Mouse (Mus musculus): Measurements from ENCODE around the gene Cenpv. TPM values are rescaled to one million over a fixed set of nuclear protein-coding genes. Genes with fewer than 3 reads are reported as not detected.
A peak's percentile ranks its signal among the peaks of the same experiment; 100 is the strongest.
"Not testable (repeated sequence)": the region's sequence is repeated elsewhere in the genome, so short reads cannot be mapped to it uniquely, and the experiment has no call there.

Gene Cenpv
- total RNA-seq, 2 experiments from 2014 or later = 22.5 to 26.4 TPM

DNA sequence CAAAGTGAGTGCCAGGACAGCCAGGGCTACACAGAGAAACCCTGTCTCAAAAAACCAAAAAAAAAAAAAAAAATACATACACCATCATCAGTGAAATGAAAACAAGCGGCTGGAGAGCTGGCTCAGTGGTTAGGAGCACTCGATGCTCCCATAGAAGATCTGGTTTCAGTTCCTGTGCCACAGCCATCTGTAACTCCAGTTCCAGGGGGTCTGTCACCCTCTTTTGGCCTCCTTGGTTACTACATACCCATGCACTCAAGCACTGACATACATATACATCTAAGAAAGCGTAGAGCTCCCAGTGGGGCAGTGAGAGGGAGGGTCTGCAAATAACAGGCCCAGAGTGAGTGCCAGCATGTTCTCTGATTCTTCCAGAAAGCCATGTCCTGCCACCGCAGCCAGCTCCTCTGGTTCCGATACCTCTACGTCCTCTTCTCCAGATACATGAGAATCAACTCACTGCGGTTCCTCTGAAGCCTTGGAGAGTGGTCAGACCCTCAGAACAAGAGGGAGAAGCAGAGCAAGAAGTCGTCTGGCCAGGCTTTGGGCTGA, 26.5 kb downstream of the Cenpv start:
- intact Hi-C loops (cut with DNase I) = no loop called here

DNA sequence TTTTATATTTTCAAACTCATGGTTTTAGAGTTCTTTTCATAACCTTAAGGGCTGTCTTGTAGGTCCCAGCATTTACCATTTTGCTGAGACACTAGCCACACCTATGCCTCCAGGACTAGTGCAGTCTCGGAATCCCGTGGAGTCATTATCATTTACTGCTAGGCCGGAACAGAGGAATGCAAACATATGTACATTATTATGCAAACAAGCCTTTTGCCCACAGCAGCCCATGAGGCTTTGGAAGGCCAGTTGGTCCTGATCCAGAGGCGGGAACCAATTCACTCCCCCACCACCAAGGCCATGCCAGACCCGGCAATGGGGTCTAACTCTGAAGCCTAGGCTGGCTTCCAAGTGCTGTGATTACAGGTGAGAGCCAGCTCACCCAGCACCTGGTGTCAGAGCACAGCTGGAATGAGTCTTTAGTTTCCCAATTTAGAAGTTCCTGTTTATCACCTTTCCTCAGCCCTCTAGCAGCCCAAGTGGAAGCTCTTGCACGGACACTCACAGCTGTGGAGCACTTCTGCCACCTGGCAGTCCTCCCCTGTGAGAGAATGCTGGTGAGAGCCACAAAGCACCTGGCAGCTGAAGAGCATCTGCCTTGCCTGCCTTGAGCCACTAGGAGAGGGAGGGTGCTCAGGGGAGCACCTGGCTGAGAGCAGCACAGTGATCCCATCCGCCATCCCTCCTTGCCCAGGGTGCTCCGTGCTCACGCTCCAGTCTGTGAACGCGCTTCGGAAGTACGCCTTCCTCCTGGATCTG, 27.4 kb downstream of the Cenpv start:
- intact Hi-C loops (cut with DNase I) = no loop called here
- DNase-seq (ENCODE audit: low spot score) = no peak

More for the DNA sequence above, 26.5 kb downstream of the Cenpv start:
- no peak for DNase-seq (ENCODE audit: low spot score)

DNA sequence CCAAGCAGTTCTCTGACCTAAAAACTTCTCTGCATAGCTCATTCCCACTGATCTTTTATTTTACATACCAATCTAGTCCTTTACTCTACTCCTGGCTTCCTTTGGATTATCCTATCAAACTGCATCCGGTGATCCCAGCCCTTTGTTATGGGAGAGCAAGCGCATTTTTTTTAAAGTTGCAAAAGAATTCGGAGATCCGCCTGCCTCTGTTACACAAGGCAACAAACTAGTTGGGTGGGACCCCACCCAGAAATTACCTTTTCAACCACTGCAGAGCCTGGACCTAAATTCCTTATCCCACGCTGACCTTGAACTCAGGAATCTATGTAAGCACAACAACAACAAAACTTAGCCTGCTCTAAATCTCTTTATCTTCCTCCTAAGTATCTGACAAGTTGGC, 28.1 kb downstream of the Cenpv start:
- intact Hi-C loops (cut with DNase I) = no loop called here
- DNase-seq (ENCODE audit: low spot score) = no peak

DNA sequence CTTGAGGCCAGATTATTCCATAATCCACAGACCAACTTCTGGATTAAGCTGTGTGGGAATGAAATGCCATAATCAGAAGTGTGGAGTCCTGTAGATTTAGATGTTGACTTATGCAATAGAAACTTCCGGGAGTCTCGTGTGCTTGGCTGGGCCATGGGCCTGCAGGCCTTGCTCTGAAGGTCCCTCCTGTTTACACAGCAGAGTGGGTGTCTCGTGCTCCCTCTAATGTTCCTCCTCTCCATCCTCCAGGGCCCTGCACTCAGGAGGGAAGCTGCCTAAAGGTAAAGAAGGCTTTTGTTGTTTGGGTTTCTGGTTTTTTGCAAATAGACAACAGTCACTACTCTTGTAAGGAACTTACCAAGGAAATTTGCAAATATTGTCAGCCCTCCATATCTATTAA, 29.5 kb downstream of the Cenpv start:
- intact Hi-C loops (cut with DNase I) = no loop called here

DNA sequence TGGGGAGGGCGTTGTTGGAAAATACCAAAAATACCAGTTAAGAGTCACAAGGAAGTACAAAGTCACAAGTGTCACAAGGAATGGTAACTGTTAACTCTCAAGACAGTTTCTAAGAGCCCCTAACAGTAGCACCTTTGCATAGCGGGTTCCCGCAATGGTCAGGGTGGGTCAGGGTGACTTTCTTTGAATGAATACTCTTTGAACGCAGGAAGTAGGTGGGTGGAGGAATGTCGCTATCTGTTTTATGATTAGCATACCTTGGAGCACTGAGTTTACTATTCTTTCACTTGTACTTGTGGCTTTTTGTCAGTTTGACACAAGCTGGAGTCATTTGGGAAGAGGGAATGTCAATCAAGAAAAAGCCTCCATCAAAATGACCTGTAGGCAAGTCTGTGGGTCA, 30.2 kb downstream of the Cenpv start:
- DNase-seq (ENCODE audit: low spot score); intact Hi-C loops (cut with DNase I): not testable (repeated sequence)

More for the DNA sequence above, 29.5 kb downstream of the Cenpv start:
- DNase-seq (ENCODE audit: low spot score) = no peak

DNA sequence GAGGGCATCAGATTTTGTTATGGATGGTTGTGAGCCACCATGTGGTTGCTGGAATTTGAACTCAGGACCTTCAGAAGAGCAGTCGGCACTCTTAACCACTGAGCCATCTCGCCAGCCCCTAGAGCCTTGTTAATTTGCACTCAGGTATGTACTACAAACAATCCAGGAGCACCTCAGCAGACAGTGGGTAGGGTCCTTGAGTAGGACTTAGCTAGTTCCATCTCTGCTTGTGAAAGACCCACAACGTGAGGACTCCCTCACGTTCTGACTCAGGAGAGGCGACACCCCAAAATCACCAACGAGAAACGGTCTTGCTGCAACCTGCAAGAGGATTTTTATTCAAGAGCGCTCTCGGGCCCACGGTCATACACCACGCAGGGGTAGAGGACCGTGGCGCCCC, 30.7 kb downstream of the Cenpv start:
- DNase-seq (ENCODE audit: low spot score); intact Hi-C loops (cut with DNase I): not testable (repeated sequence)

DNA sequence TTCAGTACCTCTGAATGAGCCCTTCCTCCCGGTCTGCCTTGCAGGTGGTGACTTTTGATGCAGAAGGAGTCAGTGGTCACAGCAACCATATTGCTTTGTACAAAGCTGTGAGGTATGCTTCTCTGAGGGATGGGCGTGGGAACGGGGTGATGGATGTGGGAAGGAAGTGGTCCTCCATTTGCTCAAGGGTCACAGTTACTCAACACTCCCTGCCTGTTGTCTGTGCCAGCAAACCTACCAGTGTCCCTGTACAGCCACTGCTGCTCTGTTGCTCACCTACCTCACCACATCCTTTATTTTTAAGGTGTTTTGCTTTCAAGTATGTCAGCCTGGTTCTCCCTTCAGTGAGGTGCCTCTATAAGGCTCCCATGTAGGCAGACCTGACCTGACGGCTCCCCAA, 31.4 kb downstream of the Cenpv start:
- no peak for DNase-seq (ENCODE audit: low spot score)
- intact Hi-C loops (cut with DNase I) = no loop called here

DNA sequence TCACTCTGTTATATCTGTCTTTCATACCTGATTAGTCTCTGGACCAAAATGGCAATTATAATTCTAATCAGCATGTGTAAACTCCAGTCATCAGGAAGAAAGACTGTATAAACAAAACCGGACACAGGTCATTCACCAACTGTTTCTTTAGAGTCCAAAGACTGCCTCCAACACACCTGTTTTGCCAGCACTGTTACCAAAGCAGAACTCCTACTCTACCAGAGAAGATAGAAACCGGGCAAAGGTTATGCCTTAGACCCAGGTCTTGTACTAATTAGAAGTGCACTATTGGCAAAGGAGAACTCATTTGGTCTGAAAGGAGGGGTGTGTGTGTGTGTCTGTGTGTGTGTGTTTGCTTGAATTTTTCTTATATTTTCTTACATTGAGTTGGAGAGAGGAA, 38.5 kb downstream of the Cenpv start:
- DNase-seq (ENCODE audit: low spot score) = no peak
- intact Hi-C loops (cut with DNase I) = no loop called here

DNA sequence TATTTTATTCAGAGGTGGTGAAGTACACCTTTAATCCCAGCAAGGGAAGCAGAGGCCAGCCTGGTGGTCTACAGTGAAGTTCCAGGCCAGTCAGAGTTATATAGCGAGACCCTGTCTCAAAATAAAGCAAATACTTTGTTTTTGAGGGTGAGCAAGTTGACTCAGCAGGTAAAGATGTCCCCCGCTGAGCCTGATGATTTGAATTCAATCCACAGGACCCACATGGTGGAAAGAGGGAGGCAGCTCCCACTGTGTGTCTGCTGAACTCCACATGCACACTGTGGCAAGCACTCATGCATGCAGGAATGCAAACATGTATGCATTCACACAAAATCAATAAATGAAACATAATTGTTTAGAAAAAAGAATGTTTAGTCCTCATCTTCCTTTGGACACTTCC, 40.3 kb downstream of the Cenpv start:
- intact Hi-C loops (cut with DNase I) = loop anchor here (5.0 kb wide), 2 partner anchors 77 to 102 kb away; no protein-coding TSS in a partner anchor
- DNase-seq (ENCODE audit: low spot score) = no peak

DNA sequence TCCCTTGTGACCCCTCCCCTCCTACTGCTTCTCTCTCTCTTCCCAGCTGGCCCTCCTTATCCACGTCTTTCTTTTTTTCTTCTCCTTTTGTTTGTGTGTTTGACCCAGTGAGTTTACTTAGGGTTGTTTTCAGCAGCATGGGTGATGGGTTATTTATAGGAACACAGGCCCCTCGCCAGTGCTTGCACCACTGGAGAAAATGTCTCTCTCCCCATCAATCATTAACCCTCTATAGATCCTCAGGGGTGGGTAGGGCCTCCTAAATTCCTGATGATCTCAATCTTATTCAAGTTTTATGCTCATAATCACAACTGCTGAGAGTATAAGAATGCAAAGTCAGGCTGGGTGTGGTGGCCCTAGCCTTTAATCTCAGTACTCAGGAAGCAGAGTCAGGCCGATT, 41.9 kb downstream of the Cenpv start:
- intact Hi-C loops (cut with DNase I) = loop anchor here (5.0 kb wide), 2 partner anchors 75 to 100 kb away; no protein-coding TSS in a partner anchor
- no peak for DNase-seq (ENCODE audit: low spot score)

DNA sequence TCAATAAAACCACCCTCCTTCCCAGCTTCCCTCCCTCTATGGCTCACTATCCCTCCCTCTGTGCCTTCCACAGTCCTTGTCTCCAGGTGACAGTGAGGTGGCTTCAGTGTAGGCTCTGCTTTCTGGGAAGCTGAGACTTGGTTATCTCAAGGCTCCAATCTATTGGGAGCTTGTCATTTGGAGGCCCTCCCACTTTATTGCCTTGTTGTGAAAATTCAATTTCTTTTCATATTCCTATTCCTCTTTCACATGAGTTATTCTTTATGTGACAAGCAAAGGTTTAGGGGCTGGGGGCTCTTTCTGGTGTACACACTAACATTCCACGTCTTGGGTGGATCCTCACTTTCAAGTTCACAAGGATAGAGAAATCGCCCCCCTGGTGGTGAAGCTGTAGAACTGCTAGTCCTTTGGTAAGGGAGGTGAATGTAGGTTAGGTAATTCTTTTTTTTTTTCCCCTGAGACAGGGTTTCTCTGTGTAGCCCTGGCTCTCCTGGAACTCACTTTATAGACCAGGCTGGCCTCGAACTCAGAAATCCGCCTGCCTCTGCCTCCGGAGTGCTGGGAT, 42.8 kb downstream of the Cenpv start:
- no peak for DNase-seq (ENCODE audit: low spot score)
- intact Hi-C loops (cut with DNase I) = loop anchor here (5.0 kb wide), 2 partner anchors 74 to 99 kb away; no protein-coding TSS in a partner anchor

DNA sequence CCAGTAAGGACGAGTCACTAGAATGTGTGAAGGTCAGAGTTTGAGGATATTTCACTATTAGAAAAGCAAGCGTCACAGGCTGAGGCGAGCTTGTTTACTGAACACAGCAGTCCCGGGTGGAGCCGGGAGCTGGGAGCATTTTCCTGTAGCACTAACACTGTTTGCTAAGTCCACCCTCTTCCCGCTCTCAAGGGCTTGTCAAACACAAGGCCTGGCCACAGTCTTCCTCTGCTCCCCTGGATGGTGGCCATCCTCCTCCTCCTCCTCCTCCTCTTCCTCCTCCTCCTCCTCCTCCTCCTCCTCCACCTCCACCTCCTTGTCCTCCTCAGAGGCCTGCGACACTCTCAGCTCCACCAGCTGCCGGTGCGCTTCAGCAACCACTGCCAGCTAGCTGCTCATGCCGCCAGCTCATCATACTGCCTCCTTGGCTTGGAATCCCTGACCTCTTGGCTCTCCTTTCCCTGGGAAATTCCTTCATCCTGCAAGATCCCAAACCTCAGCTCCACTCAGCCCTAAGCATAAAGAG, 43.7 kb downstream of the Cenpv start:
- intact Hi-C loops (cut with DNase I) = loop anchor here (2.0 to 5.0 kb wide), 3 partner anchors 39 to 98 kb away; no protein-coding TSS in a partner anchor
- DNase-seq (ENCODE audit: low spot score) = peak; percentile 12

DNA sequence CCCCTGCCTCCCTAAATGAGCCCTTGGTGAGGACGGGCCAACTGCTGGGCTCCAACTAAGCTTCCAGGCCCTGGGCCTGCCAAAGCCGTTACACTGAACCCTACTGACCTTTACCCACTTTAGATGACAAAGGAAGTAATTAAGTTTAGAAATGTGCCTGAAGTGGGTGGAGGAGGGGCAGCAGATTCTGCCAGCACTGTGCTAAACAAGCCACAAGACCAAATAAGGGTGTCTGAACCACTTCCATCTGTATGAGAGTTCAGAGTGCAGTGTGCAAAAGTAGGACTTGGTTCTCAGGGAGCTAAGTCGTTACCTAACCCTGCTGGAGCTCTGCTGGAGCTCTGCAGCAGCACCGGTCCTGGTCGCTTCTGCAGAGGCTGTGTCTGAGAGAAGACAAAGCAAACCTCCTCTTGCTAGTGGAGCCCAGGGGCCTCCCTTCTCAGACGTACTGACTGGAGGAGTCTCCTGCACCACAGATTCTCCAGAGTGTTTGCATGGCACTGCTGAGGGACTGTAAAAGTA, 44.2 kb downstream of the Cenpv start:
- intact Hi-C loops (cut with DNase I) = loop anchor here (2.0 to 5.0 kb wide), 3 partner anchors 38 to 98 kb away; no protein-coding TSS in a partner anchor

DNA sequence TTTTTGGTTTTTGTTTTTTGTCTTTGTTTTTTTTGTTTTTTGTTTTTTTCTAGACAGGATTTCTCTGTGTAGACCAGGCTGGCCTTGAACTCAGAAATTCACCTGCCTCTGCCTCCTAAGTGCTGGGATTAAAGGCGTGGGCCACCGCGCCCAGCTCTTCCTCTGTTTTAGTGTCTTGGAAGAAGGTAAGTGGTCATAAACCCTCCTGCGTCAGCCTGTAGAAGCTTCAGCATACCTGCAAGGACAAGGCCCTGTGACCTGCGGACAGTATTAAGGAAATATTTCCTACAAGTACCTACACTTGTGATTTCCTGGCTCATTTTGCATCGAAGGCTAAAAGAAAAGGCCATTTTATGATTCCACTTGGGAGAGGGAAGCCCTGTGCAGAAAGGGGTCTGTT, 45.4 kb downstream of the Cenpv start:
- intact Hi-C loops (cut with DNase I) = loop anchor here (2.0 kb wide), 1 partner anchor 37 kb away; no protein-coding TSS in a partner anchor
- DNase-seq (ENCODE audit: low spot score) = no peak

More for the DNA sequence above, 44.2 kb downstream of the Cenpv start:
- DNase-seq (ENCODE audit: low spot score) = peak; percentile 31

DNA sequence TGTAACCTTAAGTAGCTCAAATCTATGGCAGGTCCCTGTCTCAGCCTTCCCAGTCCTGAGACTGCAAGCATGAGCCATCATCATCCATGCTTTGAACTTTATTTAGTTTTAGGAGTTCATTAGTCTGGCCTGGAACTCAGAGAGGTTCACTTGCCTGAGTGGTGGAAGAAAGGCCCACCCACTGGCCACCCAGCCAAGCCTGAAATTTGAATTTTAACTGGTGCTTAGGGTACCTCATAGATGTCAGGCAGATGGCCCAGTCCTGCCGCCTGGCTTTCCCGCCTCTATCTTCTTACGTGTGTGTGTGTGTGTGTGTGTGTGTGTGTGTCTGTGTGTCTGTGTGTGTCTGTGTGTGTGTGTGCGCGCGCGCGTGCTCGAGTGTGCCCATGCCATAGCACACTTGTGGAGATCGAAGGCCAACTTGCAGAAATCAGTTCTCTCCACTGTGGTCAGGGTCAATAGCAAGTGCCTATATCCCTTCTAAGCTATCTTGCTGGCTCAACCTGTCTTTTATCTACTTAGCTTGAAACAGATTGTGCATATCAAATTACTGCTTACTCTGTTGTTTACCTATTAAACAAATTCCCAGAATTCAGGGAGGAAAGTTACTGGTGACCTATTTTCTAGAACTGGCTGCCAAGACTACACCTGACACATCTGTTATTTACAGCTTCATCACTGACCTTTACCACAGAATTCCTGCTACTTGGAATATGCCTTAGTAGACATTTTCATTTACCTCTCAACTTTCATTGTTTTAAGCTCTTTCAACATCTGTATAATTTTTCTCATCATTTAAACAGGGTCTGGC, 51.3 kb downstream of the Cenpv start:
- DNase-seq (ENCODE audit: low spot score) = no peak
- intact Hi-C loops (cut with DNase I) = no loop called here

DNA sequence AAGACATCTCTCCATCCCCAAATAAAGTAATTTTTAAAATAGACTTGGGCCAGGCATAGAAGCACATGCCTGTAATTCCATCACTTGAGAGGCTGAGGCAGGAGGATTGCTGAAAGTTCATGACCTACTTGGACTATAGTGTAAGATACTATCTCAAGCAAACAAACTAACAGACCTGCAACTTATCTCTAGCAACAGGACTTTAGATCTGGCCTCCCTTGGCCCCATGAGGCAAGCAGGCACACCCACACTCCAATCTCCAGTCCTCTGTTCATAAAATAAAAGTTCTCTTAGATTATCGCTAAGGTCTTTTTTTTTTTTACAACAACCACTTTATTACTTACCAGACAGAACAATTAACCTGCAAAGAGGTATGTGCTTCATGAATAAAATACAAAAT, 52.1 kb downstream of the Cenpv start:
- intact Hi-C loops (cut with DNase I) = no loop called here

DNA sequence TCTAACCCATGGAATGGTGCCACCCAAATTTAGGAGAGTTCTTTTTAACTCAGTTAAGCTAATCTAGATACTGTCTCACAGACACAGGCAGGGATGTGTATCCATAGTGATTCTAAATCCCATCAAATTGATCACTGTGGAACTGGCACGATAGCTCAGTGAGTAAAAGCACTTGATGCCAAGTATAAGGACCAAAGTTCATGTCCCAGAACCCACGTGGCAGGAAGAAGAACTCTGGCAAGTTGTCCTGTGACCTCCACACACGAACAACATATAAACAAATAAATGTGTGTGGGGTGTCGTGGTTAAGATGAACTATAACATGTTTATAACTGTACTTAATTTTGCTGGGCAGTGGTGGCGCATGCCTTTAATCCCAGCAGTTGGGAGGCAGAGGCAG, 59.5 kb downstream of the Cenpv start:
- intact Hi-C loops (cut with DNase I) = no loop called here
- no peak for DNase-seq (ENCODE audit: low spot score)

More for the DNA sequence above, 52.1 kb downstream of the Cenpv start:
- no peak for DNase-seq (ENCODE audit: low spot score)

DNA sequence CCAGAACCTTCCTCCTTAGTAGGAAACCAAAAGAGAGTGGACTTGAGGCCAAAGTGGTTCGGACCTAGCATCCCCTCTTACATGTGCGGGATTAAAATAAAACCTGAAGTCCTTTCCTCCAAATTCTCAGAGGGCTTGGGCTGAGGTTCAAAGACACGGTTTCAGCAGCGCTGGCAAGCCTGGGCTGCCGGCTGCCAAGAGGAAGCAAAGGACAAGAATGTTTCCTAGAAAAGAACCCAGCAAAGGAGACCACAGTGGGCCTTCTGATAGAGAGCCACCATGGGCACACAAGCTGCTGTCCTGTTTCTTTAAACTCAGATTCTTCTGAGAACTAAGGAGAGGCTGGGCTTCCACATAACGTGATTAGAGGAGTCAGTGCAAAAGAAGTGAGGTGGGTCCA, 60.1 kb downstream of the Cenpv start:
- no peak for DNase-seq (ENCODE audit: low spot score)
- intact Hi-C loops (cut with DNase I) = no loop called here

DNA sequence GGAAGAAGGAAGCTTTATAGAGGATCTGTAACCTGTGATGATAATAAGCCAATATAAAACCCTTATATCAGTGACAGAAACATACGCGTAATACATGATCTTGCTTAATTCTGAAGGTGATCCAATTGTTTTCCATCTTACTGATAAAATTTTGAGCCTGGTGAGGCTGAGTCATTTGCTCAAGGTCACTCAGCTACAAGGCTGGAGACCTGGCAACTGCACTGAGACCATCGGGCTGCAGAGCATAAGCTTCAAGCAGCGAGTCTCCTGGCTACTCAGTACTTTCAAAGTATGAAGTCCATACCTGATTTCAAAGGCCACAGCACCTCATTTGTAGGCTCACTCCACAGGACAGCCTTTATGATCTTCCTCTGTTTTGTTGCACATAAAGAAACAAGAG, 62.9 kb downstream of the Cenpv start:
- intact Hi-C loops (cut with DNase I) = no loop called here
- DNase-seq (ENCODE audit: low spot score) = no peak
